Mouse (Mus musculus) spleen, adult 2 months (tissue): ENCODE data around the gene Gm5089.

Experiments used
- CTCF ChIP-seq: fragments of 200-500 bp; IDR thresholded peaks from 2 replicates; pipeline ENCODE4 v1.5.1; 2011; ENCODE audit warnings: mild to moderate bottlenecking, inconsistent platforms; ENCODE audit not compliant: insufficient read depth, insufficient read length, insufficient replicate concordance; ENCODE audit errors: extremely low read depth
- POLR2A ChIP-seq: fragments of 200-500 bp; IDR thresholded peaks from 2 replicates; pipeline ENCODE4 v1.6.1; 2011; ENCODE audit warnings: low read depth, low read length, inconsistent platforms

DNA sequence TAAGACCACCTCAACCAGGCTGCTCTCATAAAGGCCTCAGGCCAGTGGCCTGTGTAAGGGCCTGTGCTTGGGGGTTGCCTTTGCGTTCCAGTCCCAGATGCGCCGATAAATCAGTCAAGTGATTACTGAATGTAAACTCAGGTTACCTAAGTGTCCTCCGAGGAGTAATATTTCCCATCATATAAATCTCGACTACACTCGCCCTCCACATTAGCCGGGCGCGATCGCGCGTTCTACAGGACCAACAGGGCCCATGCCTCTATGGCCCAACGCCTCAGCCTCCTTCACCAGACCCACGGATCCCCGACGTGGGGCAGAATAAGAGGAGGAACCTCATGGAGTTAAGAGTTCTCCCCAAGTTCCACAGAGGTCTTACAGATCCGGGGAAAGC lies 11.8 kb upstream of the Gm5089 start:
- no peak for TF ChIP-seq CTCF
- TF ChIP-seq POLR2A: no peak
